Mouse (Mus musculus): ENCODE data around the gene Vmn2r22.

DNA sequence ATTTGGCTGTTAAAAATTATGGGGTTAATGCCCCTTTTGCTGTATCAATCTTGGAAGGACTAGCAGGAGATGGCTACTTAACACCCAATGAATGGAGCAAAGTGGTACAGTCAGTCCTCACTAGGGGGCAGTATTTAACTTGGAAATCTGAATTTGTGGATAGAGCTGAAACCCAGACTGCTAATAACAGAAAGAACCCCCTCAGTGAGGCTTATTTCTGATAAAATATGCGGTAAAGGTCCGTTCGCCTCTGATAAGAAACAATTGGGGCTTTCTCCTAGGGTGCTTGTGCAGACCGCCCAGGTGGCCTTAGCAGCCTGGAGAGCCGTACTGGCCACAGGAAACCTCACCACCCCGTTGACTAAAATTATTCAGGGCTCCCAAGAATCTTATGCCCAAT lies 6.5 kb upstream of the Vmn2r22 start:
- TF ChIP-seq CTCF (IDR thresholded peaks at IDR 0.05; ENCODE audit: insufficient read depth, low read depth, low read length) (no peak), POLR2A (IDR thresholded peaks at IDR 0.05; ENCODE audit: insufficient read depth, low read depth, low read length) (no peak)
